Mouse (Mus musculus) limb, embryonic 10.5 days (tissue): Measurements from ENCODE around the gene Elp5. TPM values are rescaled to one million over a fixed set of nuclear protein-coding genes. Genes with fewer than 3 reads are reported as not detected.

ENCODE experiments used
- microRNA counts: library from miRNA; unstranded; fragments of <30 nt; microRNA quantifications from one replicate; lab custom pipeline; 2017
- microRNA-seq: library from miRNA; unstranded; fragments of <30 nt; microRNA quantifications from one replicate; pipeline ENCODE4, GENCODE M21; 2017
- polyA plus RNA-seq: library from polyadenylated mRNA; unstranded; fragments of >200 nt; fragmentation: Nextera tagmentation; extraction: Ambion mirVana; gene quantifications from 2 replicates; pipeline ENCODE4 v1.2.1, GENCODE M21; 2016

The Elp5 gene
- polyA plus RNA-seq, 1 experiment from 2014 or later = 154 TPM

MicroRNAs within 50 kb of the gene (microRNA counts, 519-probe panel; counts per million panel counts)
- microRNA mmu-miR-324-3p (lab: Ali Mortazavi, UCI) (684 counts per million, percentile 72 among the panel's probes with 10 or more counts), microRNA mmu-miR-324-5p (lab: Ali Mortazavi, UCI) (684 counts per million, percentile 72 among the panel's probes with 10 or more counts)

Small RNAs within 50 kb of the gene (microRNA-seq; reads per million reads assigned to microRNA genes)
- not detected for gene Gm44349
- gene Mir324 = 2,738 reads per million, percentile 85 among the genes with 10 or more reads in this experiment

Other genes starting within 250 kb of the Elp5 start
- gene Polr2a, start 223.9 kb downstream of the Elp5 start, polyA plus RNA-seq = 41.8 and 47.0 TPM in 2 replicates
- gene Slc35g3, start 220.5 kb downstream of the Elp5 start, polyA plus RNA-seq = 0.09 and 0.10 TPM in 2 replicates
- 0.25 and 0.59 TPM in 2 replicates for gene Zbtb4, start 216.6 kb downstream of the Elp5 start, polyA plus RNA-seq
- gene Chrnb1, start 186.6 kb downstream of the Elp5 start, polyA plus RNA-seq = 0.87 and 2.5 TPM in 2 replicates
- 0.40 and 0.55 TPM in 2 replicates for gene Fgf11, start 180.7 kb downstream of the Elp5 start, polyA plus RNA-seq
- gene Tmem102, start 176.9 kb downstream of the Elp5 start, polyA plus RNA-seq = 1.4 and 1.5 TPM in 2 replicates
- not detected in 2 replicates for gene Gm39566, start 167.2 kb downstream of the Elp5 start, polyA plus RNA-seq
- not detected in 2 replicates for gene Spem2, start 164.1 kb downstream of the Elp5 start, polyA plus RNA-seq
- not detected in 2 replicates for gene Spem1, start 160.3 kb downstream of the Elp5 start, polyA plus RNA-seq
- 2.2 and 3.5 TPM in 2 replicates for gene Nlgn2, start 144.7 kb downstream of the Elp5 start, polyA plus RNA-seq
- gene Tmem256, start 144.0 kb downstream of the Elp5 start, polyA plus RNA-seq = 269 and 280 TPM in 2 replicates
- 96.7 and 117 TPM in 2 replicates for gene Plscr3, start 136.1 kb downstream of the Elp5 start, polyA plus RNA-seq
- gene Tnk1, start 123.8 kb downstream of the Elp5 start, polyA plus RNA-seq = 1.1 TPM in 2 replicates
- not detected in 2 replicates for gene Tmem95, start 104.5 kb downstream of the Elp5 start, polyA plus RNA-seq
- 6.1 and 6.4 TPM in 2 replicates for gene Kctd11, start 101.1 kb downstream of the Elp5 start, polyA plus RNA-seq
- gene Acap1, start 87.0 kb downstream of the Elp5 start, polyA plus RNA-seq = 0.93 and 1.7 TPM in 2 replicates
- 20.2 and 25.8 TPM in 2 replicates for gene 2810408A11Rik, start 81.5 kb downstream of the Elp5 start, polyA plus RNA-seq
- gene Neurl4, start 81.4 kb downstream of the Elp5 start, polyA plus RNA-seq = 12.6 and 13.3 TPM in 2 replicates
- 77.7 and 91.6 TPM in 2 replicates for gene Gps2, start 68.6 kb downstream of the Elp5 start, polyA plus RNA-seq
- 3,029 and 3,766 TPM in 2 replicates for gene Eif5a, start 60.6 kb downstream of the Elp5 start, polyA plus RNA-seq
- gene Ybx2, start 46.7 kb downstream of the Elp5 start, polyA plus RNA-seq = 6.1 TPM in 2 replicates
- gene Slc2a4, start 34.3 kb downstream of the Elp5 start, polyA plus RNA-seq = 19.9 and 29.3 TPM in 2 replicates
- 28.7 and 35.4 TPM in 2 replicates for gene Cldn7, start 17.7 kb downstream of the Elp5 start, polyA plus RNA-seq
- 22.2 and 24.8 TPM in 2 replicates for gene Ctdnep1, start 1.4 kb downstream of the Elp5 start, polyA plus RNA-seq
- gene Gabarap, start 8.6 kb upstream of the Elp5 start, polyA plus RNA-seq = 280 and 332 TPM in 2 replicates
- 101 and 106 TPM in 2 replicates for gene Phf23, start 13.3 kb upstream of the Elp5 start, polyA plus RNA-seq
- gene Dvl2, start 18.1 kb upstream of the Elp5 start, polyA plus RNA-seq = 65.2 and 70.6 TPM in 2 replicates
- gene Acadvl, start 32.9 kb upstream of the Elp5 start, polyA plus RNA-seq = 36.4 and 52.1 TPM in 2 replicates
- 8.8 and 12.9 TPM in 2 replicates for gene Dlg4, start 34.4 kb upstream of the Elp5 start, polyA plus RNA-seq
- gene Asgr1, start 71.6 kb upstream of the Elp5 start, polyA plus RNA-seq = 0.71 and 0.74 TPM in 2 replicates
- not detected in 2 replicates for gene Asgr2, start 110.1 kb upstream of the Elp5 start, polyA plus RNA-seq
- 0.10 and 0.16 TPM in 2 replicates for gene Mgl2, start 147.8 kb upstream of the Elp5 start, polyA plus RNA-seq
- not detected in 2 replicates for gene Clec10a, start 173.7 kb upstream of the Elp5 start, polyA plus RNA-seq
- 0.84 and 1.6 TPM in 2 replicates for gene Slc16a11, start 230.2 kb upstream of the Elp5 start, polyA plus RNA-seq
- gene Slc16a13, start 238.5 kb upstream of the Elp5 start, polyA plus RNA-seq = 11.6 and 16.3 TPM in 2 replicates
- 5.6 and 7.5 TPM in 2 replicates for gene Bcl6b, start 247.3 kb upstream of the Elp5 start, polyA plus RNA-seq